Mouse (Mus musculus): Measurements from ENCODE around the gene Kirrel3. TPM values are rescaled to one million over a fixed set of nuclear protein-coding genes. Genes with fewer than 3 reads are reported as not detected.
A peak's percentile ranks its signal among the peaks of the same experiment; 100 is the strongest.

Gene Kirrel3
- polyA plus RNA-seq (2015; fragmentation: Nextera tagmentation; extraction: Ambion mirVana) = 1.2 and 1.8 TPM in 2 replicates

- ATAC-seq (ENCODE audit: borderline replicate concordance, extremely low read depth, low FRiP score, low TSS enrichment) = peak; percentile 56; the same call in 1 of the 2 replicates
- Histone ChIP-seq H3K4me1 (peaks cover 17% of the 10 kb centered on the region; the same call in 1 of the 2 replicates), H3K36me3 (no peaks in the 10 kb centered on the region), H3K27me3 (peaks cover 76% of the 10 kb centered on the region), H3K9me3 (no peaks in the 10 kb centered on the region), H3K4me2 (peak within 1 kb of the TSS; percentile 84), H3K9ac (0 out of 2 replicates have a peak within 1 kb of the TSS, but pooled peaks have one; percentile 19), H3K4me3 (peak within 1 kb of the TSS; percentile 42), H3K27ac (no peak within 1 kb of the TSS)
- WGBS = under 1% methylated on average over 35 of the region's 35 CpGs
Measured at GRCm38 (mm10) chr9:34485759-34486431, at the start of gene Kirrel3. Kirrel3 (plus strand) TSS chr9:34485894.

DNA sequence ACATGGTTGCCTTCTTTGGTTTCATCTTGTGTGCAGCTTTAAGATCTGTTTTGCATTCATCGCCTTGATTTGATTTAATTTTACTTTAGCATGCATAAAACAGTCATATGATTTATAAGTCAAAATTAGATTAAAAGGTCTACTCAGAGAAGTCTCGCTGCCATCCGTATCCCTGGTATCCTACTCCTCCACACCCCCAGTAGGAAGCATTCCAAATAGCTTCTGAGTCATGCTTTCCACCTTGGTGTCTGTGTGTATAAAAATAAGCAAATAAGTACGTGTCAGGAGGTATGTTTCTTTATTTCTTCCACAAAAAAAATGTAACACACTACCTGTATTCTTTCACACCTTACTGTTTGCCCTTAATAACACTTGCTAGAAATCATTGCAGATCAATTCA, 45.0 kb upstream of the Kirrel3 start:
- Histone ChIP-seq H3K36me3 (no peaks in the 10 kb centered on the region), H3K27ac (no peak overlapping the region), H3K27me3 (no peaks in the 10 kb centered on the region), H3K9me3 (no peaks in the 10 kb centered on the region), H3K4me1 (no peaks in the 10 kb centered on the region), H3K9ac (no peak overlapping the region), H3K4me2 (no peak overlapping the region), H3K4me3 (no peak overlapping the region)
- 76% methylated on average over 4 of the region's 4 CpGs for WGBS
- ATAC-seq (ENCODE audit: borderline replicate concordance, extremely low read depth, low FRiP score, low TSS enrichment) = no peak

GRCm38 (mm10) chr9:34443950-34444349, 41.7 kb upstream of the Kirrel3 start:
- Histone ChIP-seq H3K9ac (no peak overlapping the region), H3K27ac (no peak overlapping the region), H3K36me3 (no peaks in the 10 kb centered on the region), H3K4me2 (no peak overlapping the region), H3K27me3 (no peaks in the 10 kb centered on the region), H3K4me1 (no peaks in the 10 kb centered on the region), H3K4me3 (no peak overlapping the region), H3K9me3 (no peaks in the 10 kb centered on the region)
- 63% methylated on average over 4 of the region's 4 CpGs for WGBS
- ATAC-seq (ENCODE audit: borderline replicate concordance, extremely low read depth, low FRiP score, low TSS enrichment) = no peak

- Histone ChIP-seq H3K9ac (no peak overlapping the region), H3K4me2 (no peak overlapping the region), H3K27me3 (no peaks in the 10 kb centered on the region), H3K27ac (no peak overlapping the region), H3K9me3 (no peaks in the 10 kb centered on the region), H3K4me1 (no peaks in the 10 kb centered on the region), H3K36me3 (no peaks in the 10 kb centered on the region), H3K4me3 (no peak overlapping the region)
- 75% methylated on average over 15 of the region's 15 CpGs for WGBS
- ATAC-seq (ENCODE audit: borderline replicate concordance, extremely low read depth, low FRiP score, low TSS enrichment) = no peak
Measured at GRCm38 (mm10) chr9:34446497-34447350, 39.0 kb upstream of the Kirrel3 start.

- 78% methylated on average over 2 of the region's 2 CpGs for WGBS
- no peaks in the 10 kb centered on the region for H3K36me3 ChIP-seq
- H3K4me3 ChIP-seq = no peak overlapping the region
- H3K27me3 ChIP-seq = no peaks in the 10 kb centered on the region
- H3K9ac ChIP-seq = no peak overlapping the region
- H3K4me2 ChIP-seq = no peak overlapping the region
- no peak overlapping the region for H3K27ac ChIP-seq
- H3K4me1 ChIP-seq = no peaks in the 10 kb centered on the region
- no peak for ATAC-seq (ENCODE audit: borderline replicate concordance, extremely low read depth, low FRiP score, low TSS enrichment)
- H3K9me3 ChIP-seq = no peaks in the 10 kb centered on the region
Measured at GRCm38 (mm10) chr9:34447736-34448135, 38.0 kb upstream of the Kirrel3 start.

DNA sequence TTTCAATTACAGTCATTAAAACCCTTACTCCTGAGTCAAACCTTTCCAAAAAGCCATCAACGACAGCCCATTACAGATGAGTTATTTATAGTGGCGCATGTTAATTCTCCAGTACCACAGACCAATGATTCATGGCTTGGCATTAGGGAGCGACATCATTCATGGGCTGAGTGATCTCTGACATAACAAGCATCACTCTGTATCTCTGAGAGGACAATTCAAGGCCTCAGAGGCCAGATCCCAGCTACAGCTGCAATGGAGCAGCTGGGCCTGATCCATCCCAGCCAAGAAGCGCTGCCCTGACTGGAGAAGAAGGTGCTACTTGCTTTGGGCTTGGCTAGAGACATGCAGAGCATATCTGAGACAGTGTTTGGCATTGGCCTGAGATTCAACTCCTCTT, 37.2 kb upstream of the Kirrel3 start:
- no peaks in the 10 kb centered on the region for H3K27me3 ChIP-seq
- H3K4me1 ChIP-seq = no peaks in the 10 kb centered on the region
- no peak for ATAC-seq (ENCODE audit: borderline replicate concordance, extremely low read depth, low FRiP score, low TSS enrichment)
- no peak overlapping the region for H3K4me2 ChIP-seq
- H3K4me3 ChIP-seq = no peak overlapping the region
- no peaks in the 10 kb centered on the region for H3K36me3 ChIP-seq
- H3K27ac ChIP-seq = no peak overlapping the region
- H3K9ac ChIP-seq = no peak overlapping the region
- WGBS = 77% methylated on average over 4 of the region's 4 CpGs
- no peaks in the 10 kb centered on the region for H3K9me3 ChIP-seq

- Histone ChIP-seq H3K4me3 (no peak overlapping the region), H3K4me1 (no peaks in the 10 kb centered on the region), H3K4me2 (no peak overlapping the region), H3K27me3 (no peaks in the 10 kb centered on the region), H3K27ac (no peak overlapping the region), H3K9ac (no peak overlapping the region), H3K9me3 (no peaks in the 10 kb centered on the region), H3K36me3 (no peaks in the 10 kb centered on the region)
- no peak for ATAC-seq (ENCODE audit: borderline replicate concordance, extremely low read depth, low FRiP score, low TSS enrichment)
- 55% methylated on average over 5 of the region's 5 CpGs for WGBS
Measured at GRCm38 (mm10) chr9:34458189-34458588, 27.5 kb upstream of the Kirrel3 start.

- no peaks in the 10 kb centered on the region for H3K4me1 ChIP-seq
- H3K4me3 ChIP-seq = no peak overlapping the region
- H3K9me3 ChIP-seq = no peaks in the 10 kb centered on the region
- no peak overlapping the region for H3K27ac ChIP-seq
- no peaks in the 10 kb centered on the region for H3K36me3 ChIP-seq
- ATAC-seq (ENCODE audit: borderline replicate concordance, extremely low read depth, low FRiP score, low TSS enrichment) = no peak
- 38% methylated on average over 5 of the region's 5 CpGs for WGBS
- H3K9ac ChIP-seq = no peak overlapping the region
- no peak overlapping the region for H3K4me2 ChIP-seq
- H3K27me3 ChIP-seq = no peaks in the 10 kb centered on the region
Measured at GRCm38 (mm10) chr9:34459968-34460367, 25.7 kb upstream of the Kirrel3 start.

GRCm38 (mm10) chr9:34463666-34464065, 22.0 kb upstream of the Kirrel3 start:
- ATAC-seq (ENCODE audit: borderline replicate concordance, extremely low read depth, low FRiP score, low TSS enrichment) = no peak
- WGBS = 32% methylated on average over 2 of the region's 2 CpGs

GRCm38 (mm10) chr9:34466058-34466457, 19.6 kb upstream of the Kirrel3 start:
- Histone ChIP-seq H3K4me2 (no peak overlapping the region), H3K27ac (no peak overlapping the region), H3K27me3 (no peaks in the 10 kb centered on the region), H3K4me3 (no peak overlapping the region), H3K9me3 (no peaks in the 10 kb centered on the region), H3K4me1 (no peaks in the 10 kb centered on the region), H3K36me3 (no peaks in the 10 kb centered on the region), H3K9ac (no peak overlapping the region)
- ATAC-seq (ENCODE audit: borderline replicate concordance, extremely low read depth, low FRiP score, low TSS enrichment) = no peak
- WGBS = 70% methylated on average over 3 of the region's 3 CpGs

More at GRCm38 (mm10) chr9:34463666-34464065, 22.0 kb upstream of the Kirrel3 start:
- no peaks in the 10 kb centered on the region for H3K9me3 ChIP-seq
- no peak overlapping the region for H3K27ac ChIP-seq
- H3K36me3 ChIP-seq = no peaks in the 10 kb centered on the region
- no peak overlapping the region for H3K9ac ChIP-seq
- H3K4me2 ChIP-seq = no peak overlapping the region
- H3K4me3 ChIP-seq = no peak overlapping the region
- H3K27me3 ChIP-seq = no peaks in the 10 kb centered on the region
- no peaks in the 10 kb centered on the region for H3K4me1 ChIP-seq

GRCm38 (mm10) chr9:34469180-34469579, 16.5 kb upstream of the Kirrel3 start:
- H3K9me3 ChIP-seq = no peaks in the 10 kb centered on the region
- no peak overlapping the region for H3K4me2 ChIP-seq
- H3K9ac ChIP-seq = no peak overlapping the region
- H3K4me3 ChIP-seq = no peak overlapping the region
- no peak for ATAC-seq (ENCODE audit: borderline replicate concordance, extremely low read depth, low FRiP score, low TSS enrichment)
- no peaks in the 10 kb centered on the region for H3K4me1 ChIP-seq
- 84% methylated on average over 3 of the region's 3 CpGs for WGBS
- H3K27ac ChIP-seq = no peak overlapping the region
- no peaks in the 10 kb centered on the region for H3K27me3 ChIP-seq
- no peaks in the 10 kb centered on the region for H3K36me3 ChIP-seq

GRCm38 (mm10) chr9:34476206-34476605, 9.5 kb upstream of the Kirrel3 start:
- ATAC-seq (ENCODE audit: borderline replicate concordance, extremely low read depth, low FRiP score, low TSS enrichment) = no peak
- Histone ChIP-seq H3K9me3 (no peaks in the 10 kb centered on the region), H3K27ac (no peak overlapping the region), H3K36me3 (no peaks in the 10 kb centered on the region), H3K4me2 (no peak overlapping the region), H3K9ac (no peak overlapping the region), H3K4me3 (no peak overlapping the region), H3K4me1 (no peaks in the 10 kb centered on the region), H3K27me3 (no peaks in the 10 kb centered on the region)
- WGBS = 32% methylated on average over 5 of the region's 5 CpGs

Measured in lung, embryonic 15.5 days (tissue).